17 mouse cellular contexts compared by ENCODE assay signal in the genomic region with DNA sequence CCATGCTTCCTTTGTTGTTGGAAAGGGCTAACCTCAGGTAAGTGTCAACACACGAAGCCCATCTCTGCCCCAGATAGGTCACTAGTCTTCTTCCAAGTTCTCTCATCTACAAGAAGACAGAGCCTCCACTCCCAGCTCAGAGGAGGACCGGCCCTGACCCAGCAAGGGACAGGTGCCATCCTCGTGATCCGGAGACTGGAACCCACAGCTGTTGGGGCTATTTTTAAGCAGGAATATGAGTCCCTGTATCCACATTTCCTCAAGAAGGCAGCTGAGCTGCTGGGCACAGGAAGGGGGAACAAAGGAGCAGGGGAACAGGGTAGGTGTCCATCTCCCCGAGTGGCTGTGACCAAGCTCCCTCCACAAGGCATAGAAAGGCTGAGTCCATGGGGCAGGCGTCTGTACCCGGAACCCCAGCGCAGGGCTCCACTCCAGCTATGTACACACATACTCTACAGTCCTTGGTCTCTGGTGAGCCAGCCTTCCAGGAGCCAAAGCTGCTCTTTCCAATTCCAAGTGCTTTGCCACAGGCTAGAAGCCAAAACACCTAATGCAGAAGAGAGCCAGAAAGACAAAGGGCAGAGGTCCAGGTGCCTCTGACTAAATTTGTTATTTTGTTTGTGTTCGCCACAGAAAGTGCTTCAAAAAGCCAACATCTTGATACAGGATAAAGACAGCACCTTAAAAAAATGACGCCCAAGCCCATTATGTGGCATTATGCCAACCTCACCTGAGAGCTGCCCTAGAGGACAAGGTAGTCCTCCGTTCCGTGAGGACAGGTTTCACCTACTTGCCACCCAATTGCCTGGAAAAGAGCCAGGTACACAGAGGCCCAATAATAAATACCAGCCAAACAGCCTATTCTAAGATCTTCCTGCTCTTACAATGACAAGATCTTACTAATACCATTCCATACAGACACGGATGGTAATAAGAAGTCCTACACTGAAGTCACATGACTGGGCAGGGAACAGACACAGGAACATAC. TPM values are rescaled to one million over a fixed set of nuclear protein-coding genes. Genes with fewer than 3 reads are reported as not detected.
DNase-seq lines count a peak whose midpoint lies in the region; ATAC-seq lines count a peak whose summit lies in the region.
"Had no signal": no experiment of that assay in that cellular context is flagged by ENCODE, and none has a peak within 500 bp of the region (broad histone marks: within the 10 kb centered on the region; RNA-seq: fewer than 3 reads in every experiment).

No protein-coding gene starts in this region.

- no peak overlapping the region for H3K4me3 ChIP-seq in limb, embryonic 15.5 days
- H3K4me3 ChIP-seq: embryonic facial prominence, embryonic 13.5 days; heart, adult 2 months; hindbrain, embryonic 15.5 days; left cerebral cortex, adult 2 months; liver, embryonic 15.5 days; midbrain, embryonic 10.5 days had no signal

- peak; percentile 29 for DNase-seq in kidney, adult 18-20 months
- no peak for DNase-seq in kidney, postnatal 10 days
- peak; percentile 90 for DNase-seq in brain, adult 2 months (ENCODE audit: low read depth, low spot score)
- peak; percentile 74 for DNase-seq in cerebellum, adult 8-10 months
- no peak for DNase-seq in spleen, postnatal 14 days (ENCODE audit: low spot score in 2 of 2)
- no peak for DNase-seq in heart, adult 18-20 months
- DNase-seq in right cerebral cortex, postnatal 25 days = no peak
- DNase-seq: adrenal gland, adult 8-10 months; heart, adult 2 months; heart, postnatal 10 days had no signal

- no peaks in the 10 kb centered on the region for H3K9me3 ChIP-seq in limb, embryonic 15.5 days
- H3K9me3 ChIP-seq: embryonic facial prominence, embryonic 13.5 days; hindbrain, embryonic 15.5 days; liver, embryonic 15.5 days; midbrain, embryonic 10.5 days had no signal

- ATAC-seq in limb, embryonic 15.5 days (ENCODE audit: insufficient number of reproducible peaks, low FRiP score, low TSS enrichment, low read depth) = peak; percentile 59; the same call in 1 of the 2 replicates
- ATAC-seq: forebrain, embryonic 14.5 days had no signal

- WGBS in limb, embryonic 15.5 days = 80% methylated on average over 13 of the region's 13 CpGs

- H3K27ac ChIP-seq in limb, embryonic 15.5 days = no peak overlapping the region
- H3K27ac ChIP-seq: embryonic facial prominence, embryonic 13.5 days; heart, adult 2 months; hindbrain, embryonic 15.5 days; left cerebral cortex, adult 2 months; liver, embryonic 15.5 days; midbrain, embryonic 10.5 days had no signal

- no peaks in the 10 kb centered on the region for H3K27me3 ChIP-seq in limb, embryonic 15.5 days
- H3K27me3 ChIP-seq: embryonic facial prominence, embryonic 13.5 days; hindbrain, embryonic 15.5 days; liver, embryonic 15.5 days had no signal

- no peak overlapping the region for H3K4me2 ChIP-seq in limb, embryonic 15.5 days
- H3K4me2 ChIP-seq: embryonic facial prominence, embryonic 13.5 days; hindbrain, embryonic 15.5 days; liver, embryonic 15.5 days had no signal

- peaks cover 26% of the 10 kb centered on the region for H3K4me1 ChIP-seq in limb, embryonic 15.5 days
- H3K4me1 ChIP-seq: midbrain, embryonic 10.5 days had no signal

- H3K36me3 ChIP-seq in limb, embryonic 15.5 days = no peaks in the 10 kb centered on the region
- H3K36me3 ChIP-seq: embryonic facial prominence, embryonic 13.5 days; hindbrain, embryonic 15.5 days; liver, embryonic 15.5 days; midbrain, embryonic 10.5 days had no signal

- H3K9ac ChIP-seq in limb, embryonic 15.5 days = no peak overlapping the region
- H3K9ac ChIP-seq: embryonic facial prominence, embryonic 13.5 days; hindbrain, embryonic 15.5 days; liver, embryonic 15.5 days had no signal

RNA-seq across cellular contexts. Expression of gene Tbc1d8, which starts 20.4 kb away (rescaled TPM):
- 9.3 and 11.4 TPM in 2 replicates for polyA plus RNA-seq in limb, embryonic 15.5 days (2015; fragmentation: Nextera tagmentation; extraction: Ambion mirVana)
- total RNA-seq in heart, adult 18-20 months (2021) = 1 to 10 TPM; 4.6 to 6.3 TPM

Comparison
In these comparisons a context has a peak if more than half of its experiments do, and no peak if none do; other contexts are left out.
1. DNase-seq: peak in kidney, adult 18-20 months (single experiment), brain, adult 2 months (single experiment) and cerebellum, adult 8-10 months (single experiment); none in kidney, postnatal 10 days (single experiment), spleen, postnatal 14 days (0 of 2), heart, adult 18-20 months (0 of 2) and right cerebral cortex, postnatal 25 days (single experiment).